Mouse (Mus musculus) cerebellum, postnatal 14 days (tissue): Measurements from ENCODE around the gene Rps6kl1.
A peak's percentile ranks its signal among the peaks of the same experiment; 100 is the strongest.

ENCODE experiments used
- DNase-seq, 2 experiments: peaks; one replicate each; pipeline ENCODE4 v3.0.0; 2021; ENCODE audit warnings: mixed read lengths in 2 of 2

Rps6kl1 gene

GRCm38 (mm10) chr12:85135513-85136470 lies 15.3 kb downstream of the Rps6kl1 start:
- no peak for DNase-seq

GRCm38 (mm10) chr12:85134043-85134794 lies 16.8 kb downstream of the Rps6kl1 start:
- no peak for DNase-seq

GRCm38 (mm10) chr12:85131361-85131760 lies 19.7 kb downstream of the Rps6kl1 start:
- DNase-seq = no peak

- no peak for DNase-seq
These were observed 21.6 kb downstream of the Rps6kl1 start for GRCm38 (mm10) chr12:85129426-85129978.

GRCm38 (mm10) chr12:85126986-85127603 lies 24.0 kb downstream of the Rps6kl1 start:
- no peak for DNase-seq

- DNase-seq = no peak
These were observed 26.3 kb downstream of the Rps6kl1 start for GRCm38 (mm10) chr12:85124751-85125150.

GRCm38 (mm10) chr12:85123645-85124044 lies 27.4 kb downstream of the Rps6kl1 start:
- no peak for DNase-seq

- DNase-seq = no peak
These were observed 27.9 kb downstream of the Rps6kl1 start for GRCm38 (mm10) chr12:85123108-85123530.

- no peak for DNase-seq
These were observed 29.1 kb downstream of the Rps6kl1 start for GRCm38 (mm10) chr12:85121806-85122459.

- DNase-seq = no peak
These were observed 35.4 kb downstream of the Rps6kl1 start for GRCm38 (mm10) chr12:85115678-85116077.

- DNase-seq = no peak
These were observed 37.1 kb downstream of the Rps6kl1 start for GRCm38 (mm10) chr12:85113917-85114316.

- no peak for DNase-seq
These were observed 37.7 kb downstream of the Rps6kl1 start for GRCm38 (mm10) chr12:85113337-85113736.

- no peak for DNase-seq
These were observed 38.4 kb downstream of the Rps6kl1 start for GRCm38 (mm10) chr12:85112550-85113251.

GRCm38 (mm10) chr12:85110698-85111592 lies 40.1 kb downstream of the Rps6kl1 start, which contains the start of the genes Prox2 and Dlst:
TSS of gene Prox2 (minus strand) at chr12:85110759.
TSS of gene Dlst (plus strand) at chr12:85110833.
- peak; percentile 92 to 94 for DNase-seq

- no peak for DNase-seq
These were observed 40.9 kb downstream of the Rps6kl1 start for GRCm38 (mm10) chr12:85110011-85110697.

GRCm38 (mm10) chr12:85109426-85109825 lies 41.6 kb downstream of the Rps6kl1 start:
- no peak for DNase-seq

GRCm38 (mm10) chr12:85108643-85109042 lies 42.4 kb downstream of the Rps6kl1 start:
- DNase-seq = no peak

- no peak for DNase-seq
These were observed 44.8 kb downstream of the Rps6kl1 start for GRCm38 (mm10) chr12:85106292-85106691.

GRCm38 (mm10) chr12:85104789-85105188 lies 46.3 kb downstream of the Rps6kl1 start:
- DNase-seq = no peak

- no peak for DNase-seq
These were observed 48.0 kb downstream of the Rps6kl1 start for GRCm38 (mm10) chr12:85103096-85103495.
